Mouse (Mus musculus): ENCODE data around the gene Tnfrsf19.

DNA sequence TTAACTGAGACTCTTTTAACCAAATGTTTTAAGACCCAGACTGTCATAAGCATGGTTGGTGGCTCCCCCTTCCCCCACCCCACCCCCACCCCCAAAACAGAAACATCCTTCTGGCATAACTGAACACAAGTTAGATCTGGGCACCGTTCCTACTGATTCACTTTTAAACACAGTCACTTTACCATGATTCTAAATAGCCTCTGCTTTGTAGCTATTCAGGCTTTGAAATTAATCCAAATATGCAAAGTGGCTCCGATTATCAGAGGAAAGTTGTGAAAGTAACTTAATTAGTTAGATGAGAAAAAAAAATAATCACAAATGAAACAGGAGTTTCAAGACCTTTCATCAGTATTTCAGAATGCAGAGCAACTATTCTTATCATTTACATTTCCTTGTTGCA lies 2.0 kb downstream of the Tnfrsf19 start:
- no peak for TF ChIP-seq CTCF (IDR thresholded peaks at IDR 0.05; ENCODE audit: extremely low read depth, insufficient read length, insufficient replicate concordance, low read depth, low read length)
- no peak for TF ChIP-seq POLR2A (IDR thresholded peaks at IDR 0.05; ENCODE audit: low read depth, low read length)

All from small intestine, adult 2 months (tissue).